Mouse (Mus musculus) liver (tissue): ENCODE results near the gene Pogz.
"Not testable (repeated sequence)": the region's sequence is repeated elsewhere in the genome, so short reads cannot be mapped to it uniquely, and the experiment has no call there.

ENCODE experiments used
- DNase-seq: peaks from one replicate; pipeline ENCODE4 v3.0.0-alpha.2; 2020; ENCODE audit warnings: mixed read lengths

Pogz gene

GRCm38 (mm10) chr3:94917816-94918361 is 80.5 kb downstream of the Pogz start:
- DNase-seq, result peak; percentile 84

DNA sequence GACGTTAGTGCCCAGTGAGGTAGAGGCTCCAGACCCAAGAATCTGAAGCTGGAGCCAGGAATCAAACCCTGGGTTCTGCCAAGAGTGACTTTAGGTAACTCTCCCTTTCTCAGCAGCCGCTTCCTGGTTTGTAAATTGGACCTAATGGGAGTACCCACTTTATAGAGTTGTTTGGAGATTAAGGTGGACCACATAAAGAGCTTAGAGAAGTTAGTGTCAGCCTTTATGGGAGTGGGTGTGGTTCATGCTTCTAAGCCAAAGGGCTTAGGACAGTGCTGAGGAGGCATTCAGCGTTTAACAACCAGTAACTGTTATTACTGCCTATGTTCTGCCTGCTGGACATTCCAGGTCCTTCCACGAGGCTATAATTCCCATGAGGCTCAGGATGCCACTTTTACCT is 81.5 kb downstream of the Pogz start:
- no peak for DNase-seq

DNA sequence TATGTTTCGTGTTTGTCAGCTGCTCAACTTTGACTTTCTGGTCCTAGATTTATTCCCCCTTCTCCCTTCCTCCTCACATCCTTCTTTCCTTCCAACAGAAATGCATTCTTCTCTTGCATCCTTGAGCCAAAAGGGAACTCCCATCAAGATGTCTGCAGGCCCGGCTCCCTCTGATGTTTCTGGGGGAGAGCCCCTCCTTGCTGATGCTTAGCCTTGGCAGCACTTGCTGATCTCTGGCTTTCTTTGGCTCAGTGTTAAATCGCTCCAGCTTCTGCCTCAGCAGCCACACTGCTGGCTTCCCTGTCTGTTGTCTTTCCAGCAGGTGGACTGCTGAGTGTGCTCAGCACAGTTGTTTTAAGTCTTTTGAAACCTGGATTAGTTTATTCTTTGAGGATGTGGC is 83.7 kb downstream of the Pogz start:
- DNase-seq, result no peak

- no peak for DNase-seq
Measured at GRCm38 (mm10) chr3:94922333-94922732, 85.0 kb downstream of the Pogz start.

DNA sequence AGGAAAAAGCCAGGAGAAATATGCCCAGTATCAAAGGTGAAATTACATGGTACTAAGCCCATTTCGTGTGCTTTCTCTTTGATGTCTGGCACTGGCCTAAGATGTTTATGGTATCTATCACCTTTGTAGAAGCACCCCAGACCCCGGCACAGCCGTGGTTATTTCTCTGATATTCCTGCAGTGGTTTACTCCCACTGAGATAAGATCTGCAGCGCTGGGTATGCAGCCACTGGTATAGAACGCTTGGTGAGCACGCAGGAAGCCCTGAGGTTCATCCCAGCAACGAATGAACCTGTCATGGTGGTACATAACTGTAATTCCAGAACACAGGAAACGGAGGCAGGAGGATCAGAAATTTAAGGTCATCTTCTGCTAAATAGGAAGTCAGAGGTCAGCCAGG is 87.3 kb downstream of the Pogz start:
- DNase-seq, result peak; percentile 35

- not testable (repeated sequence) for DNase-seq
Measured at GRCm38 (mm10) chr3:94926301-94926736, 89.0 kb downstream of the Pogz start.

DNA sequence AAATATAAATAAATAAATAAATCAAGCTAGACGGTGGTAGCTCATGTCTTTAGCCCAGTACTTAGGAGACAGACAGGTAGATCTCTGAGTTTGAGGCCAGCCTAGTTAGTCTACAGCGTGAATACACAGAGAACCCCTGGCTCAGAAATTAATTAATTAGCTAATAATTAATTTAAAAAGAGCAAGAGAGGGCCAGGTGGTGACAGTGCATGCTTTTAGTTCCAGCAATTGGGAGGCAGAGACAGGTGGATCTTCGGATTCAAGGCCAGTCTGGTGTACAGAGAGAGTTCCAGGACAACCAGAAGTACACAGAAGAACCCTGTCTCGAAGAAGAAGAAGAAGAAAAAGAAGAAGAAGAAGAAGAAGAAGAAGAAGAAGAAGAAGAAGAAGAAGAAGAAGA is 91.6 kb downstream of the Pogz start:
- DNase-seq, result not testable (repeated sequence)

- peak; percentile 27 for DNase-seq
Measured at GRCm38 (mm10) chr3:94930386-94931266, 93.3 kb downstream of the Pogz start.

DNA sequence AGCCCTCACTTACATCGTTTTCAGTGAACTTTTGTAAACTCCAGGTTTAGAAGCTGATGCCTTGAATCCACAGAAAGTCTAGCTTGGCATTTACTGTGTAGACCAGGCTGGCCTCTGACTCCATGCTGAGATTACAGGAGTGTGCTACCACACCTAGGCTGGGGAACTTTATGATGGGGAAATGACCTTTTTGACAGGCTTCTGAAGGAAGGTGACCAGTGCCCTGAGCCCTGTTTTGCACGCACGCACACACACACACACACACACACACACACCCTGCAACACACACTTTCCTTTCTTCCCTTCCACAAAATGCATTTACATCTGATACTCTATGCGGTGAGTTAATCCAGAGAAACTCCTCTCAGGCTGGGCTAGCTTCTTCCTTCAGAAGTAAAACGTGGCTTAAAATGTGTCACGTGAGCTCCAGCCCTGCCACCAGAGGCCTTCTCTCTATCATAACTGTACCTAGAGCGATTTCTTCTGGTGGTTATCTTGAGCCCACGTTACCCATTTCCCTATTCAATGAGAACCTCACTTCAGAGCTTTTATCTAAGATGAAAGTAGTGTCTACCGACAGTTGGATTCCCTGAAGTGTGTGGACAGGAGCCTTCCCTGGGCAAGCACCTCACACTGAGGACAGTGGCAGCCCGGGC is 94.2 kb downstream of the Pogz start:
- DNase-seq, result peak; percentile 34
